Comparison of ENCODE assay signal across 23 mouse cellular contexts in the genomic region with DNA sequence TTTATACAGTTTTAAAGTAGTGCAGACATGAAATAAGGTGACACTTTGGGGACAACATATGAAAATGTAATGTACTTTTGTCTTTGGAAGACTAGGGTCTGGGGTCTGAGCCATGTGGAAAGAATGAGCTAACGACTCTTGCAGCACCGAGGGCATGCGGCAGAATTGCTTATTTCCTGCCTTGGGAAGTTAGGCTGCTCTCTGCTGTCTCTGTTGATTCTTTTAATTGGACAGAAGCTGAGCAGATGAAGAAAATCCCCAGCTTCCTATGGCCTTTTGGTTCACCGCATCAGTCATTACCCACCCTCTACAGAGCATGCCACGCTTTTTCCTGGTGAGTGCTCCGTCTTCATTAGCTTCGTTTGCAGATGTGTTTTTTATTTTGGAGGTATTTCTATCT. TPM values are rescaled to one million over a fixed set of nuclear protein-coding genes. Genes with fewer than 3 reads are reported as not detected.
A peak's percentile ranks its signal among the peaks of the same experiment; 100 is the strongest.
DNase-seq lines count a peak whose midpoint lies in the region; ATAC-seq and TF ChIP-seq lines count a peak whose summit lies in the region.
"Had no signal": no experiment of that assay in that cellular context is flagged by ENCODE, and none has a peak within 500 bp of the region (broad histone marks: within the 10 kb centered on the region; RNA-seq: fewer than 3 reads in every experiment).

No protein-coding gene starts in this region.

- no peaks in the 10 kb centered on the region for H3K27me3 ChIP-seq in kidney, embryonic 16.5 days (ENCODE audit: insufficient read depth, low read length)
- no peaks in the 10 kb centered on the region for H3K27me3 ChIP-seq in kidney, adult 2 months (replicated peaks; ENCODE audit: control insufficient read depth, insufficient read depth, low read length)
- H3K27me3 ChIP-seq in embryonic facial prominence, embryonic 10.5 days (replicated peaks; ENCODE audit: low read depth, poor library complexity, severe bottlenecking): no peaks in the 10 kb centered on the region
- no peaks in the 10 kb centered on the region for H3K27me3 ChIP-seq in embryonic facial prominence, embryonic 14.5 days (replicated peaks; ENCODE audit: control insufficient read depth, insufficient read depth, low read length)
- H3K27me3 ChIP-seq: liver, embryonic 15.5 days; neural tube, embryonic 12.5 days had no signal

- H3K27ac ChIP-seq in gastrocnemius, adult 2 months: peak overlapping the region; percentile 66; the same call in 1 of the 2 replicates
- peak overlapping the region; percentile 48; the same call in 1 of the 2 replicates for H3K27ac ChIP-seq in kidney, embryonic 16.5 days (ENCODE audit: low read length)
- H3K27ac ChIP-seq in kidney, adult 2 months (ENCODE audit: insufficient read depth, low read depth, low read length): no peak overlapping the region
- H3K27ac ChIP-seq in embryonic facial prominence, embryonic 10.5 days (replicated peaks): peak overlapping the region; percentile 62; the same call in 1 of the 2 replicates
- peak overlapping the region; percentile 44; the same call in 1 of the 2 replicates for H3K27ac ChIP-seq in embryonic facial prominence, embryonic 14.5 days (replicated peaks; ENCODE audit: low read depth, low read length)
- H3K27ac ChIP-seq: heart, adult 2 months; hindbrain, embryonic 14.5 days; liver, embryonic 15.5 days; macrophage; neural tube, embryonic 12.5 days had no signal

- no peak for DNase-seq in gastrocnemius, adult 2 months
- no peak for DNase-seq in gastrocnemius, postnatal 4 days (ENCODE audit: low spot score in 2 of 2)
- DNase-seq in kidney, adult 2 months: no peak
- DNase-seq in embryonic facial prominence, embryonic 10.5 days (ENCODE audit: low spot score): peak; percentile 45
- DNase-seq in embryonic facial prominence, embryonic 14.5 days (ENCODE audit: low spot score): no peak
- no peak for DNase-seq in B cell, adult 2 months
- DNase-seq in layer of hippocampus, adult 9-10 months (ENCODE audit: low spot score): no peak
- DNase-seq: adrenal gland, adult 8-10 months; cerebellum, adult 9-11 months; gastrocnemius, postnatal 10 days; heart, adult 2 months; heart, postnatal 10 days; kidney, adult 18-20 months; kidney, postnatal 36 days; layer of hippocampus, adult 9-11 months; thymus, adult 18-20 months; thymus, postnatal 4 days had no signal

- TF ChIP-seq POLR2A in kidney, adult 2 months (IDR thresholded peaks at IDR 0.05; ENCODE audit: low read depth, low read length): no peak

- H3K9ac ChIP-seq in kidney, embryonic 16.5 days (replicated peaks; ENCODE audit: low read length): 0 out of 2 replicates have a peak overlapping the region, but pooled peaks have one; percentile 9
- H3K9ac ChIP-seq in embryonic facial prominence, embryonic 14.5 days (ENCODE audit: low read depth, low read length): no peak overlapping the region
- H3K9ac ChIP-seq: hindbrain, embryonic 14.5 days; liver, embryonic 15.5 days; neural tube, embryonic 12.5 days had no signal

- no peaks in the 10 kb centered on the region for H3K36me3 ChIP-seq in kidney, embryonic 16.5 days (ENCODE audit: insufficient read depth, low read length)
- no peaks in the 10 kb centered on the region for H3K36me3 ChIP-seq in kidney, adult 2 months (ENCODE audit: control insufficient read depth, insufficient read depth, low read length)
- peaks cover 3% of the 10 kb centered on the region; the same call in 1 of the 2 replicates for H3K36me3 ChIP-seq in embryonic facial prominence, embryonic 10.5 days (replicated peaks)
- H3K36me3 ChIP-seq in embryonic facial prominence, embryonic 14.5 days (ENCODE audit: control insufficient read depth, insufficient read depth, low read length): no peaks in the 10 kb centered on the region
- H3K36me3 ChIP-seq: liver, embryonic 15.5 days; neural tube, embryonic 12.5 days had no signal

- TF ChIP-seq CTCF in gastrocnemius, adult 2 months (IDR thresholded peaks at IDR 0.05): no peak
- TF ChIP-seq CTCF in kidney, adult 2 months (conservative IDR thresholded peaks at IDR 0.05; ENCODE audit: insufficient read depth, insufficient read length, low read depth, low read length): no peak

- no peak overlapping the region for H3K4me3 ChIP-seq in gastrocnemius, adult 2 months
- H3K4me3 ChIP-seq in kidney, embryonic 16.5 days (ENCODE audit: low read length): no peak overlapping the region
- no peak overlapping the region for H3K4me3 ChIP-seq in kidney, adult 2 months (ENCODE audit: insufficient read depth, low read depth, low read length)
- H3K4me3 ChIP-seq in embryonic facial prominence, embryonic 10.5 days: no peak overlapping the region
- no peak overlapping the region for H3K4me3 ChIP-seq in embryonic facial prominence, embryonic 14.5 days (ENCODE audit: low read depth, low read length)
- H3K4me3 ChIP-seq: heart, adult 2 months; liver, embryonic 15.5 days; neural tube, embryonic 12.5 days had no signal

- 69% methylated on average over 7 of the region's 7 CpGs for WGBS in kidney, embryonic 16.5 days
- 77% methylated on average over 7 of the region's 7 CpGs for WGBS in kidney, adult 2 months
- 40% methylated on average over 7 of the region's 7 CpGs for WGBS in embryonic facial prominence, embryonic 10.5 days
- WGBS in embryonic facial prominence, embryonic 14.5 days: 45% methylated on average over 7 of the region's 7 CpGs

- no peak overlapping the region for H3K4me2 ChIP-seq in kidney, embryonic 16.5 days (replicated peaks; ENCODE audit: low read depth, low read length)
- H3K4me2 ChIP-seq in embryonic facial prominence, embryonic 14.5 days (ENCODE audit: low read depth, low read length): no peak overlapping the region
- H3K4me2 ChIP-seq: hindbrain, embryonic 14.5 days; liver, embryonic 15.5 days; midbrain, embryonic 11.5 days; neural tube, embryonic 12.5 days had no signal

- H3K4me1 ChIP-seq in kidney, embryonic 16.5 days (ENCODE audit: insufficient read depth, low read length): peaks cover 88% of the 10 kb centered on the region
- H3K4me1 ChIP-seq in kidney, adult 2 months (ENCODE audit: control insufficient read depth, insufficient read depth, low read length): peaks cover 27% of the 10 kb centered on the region; the same call in 1 of the 2 replicates
- H3K4me1 ChIP-seq in embryonic facial prominence, embryonic 10.5 days: peaks cover 89% of the 10 kb centered on the region
- peaks cover 71% of the 10 kb centered on the region for H3K4me1 ChIP-seq in embryonic facial prominence, embryonic 14.5 days (ENCODE audit: control insufficient read depth, insufficient read depth, low read length)

- intact Hi-C loops in gastrocnemius, adult 2 months (cut with DNase I): no loop called here

- ATAC-seq in kidney, embryonic 16.5 days (ENCODE audit: low FRiP score, low TSS enrichment): no peak
- ATAC-seq in embryonic facial prominence, embryonic 14.5 days (ENCODE audit: low read depth): no peak

- H3K9me3 ChIP-seq in kidney, embryonic 16.5 days (ENCODE audit: low read length): no peaks in the 10 kb centered on the region
- H3K9me3 ChIP-seq in embryonic facial prominence, embryonic 10.5 days: no peaks in the 10 kb centered on the region
- H3K9me3 ChIP-seq in embryonic facial prominence, embryonic 14.5 days (ENCODE audit: control insufficient read depth, low read length): no peaks in the 10 kb centered on the region
- H3K9me3 ChIP-seq: liver, embryonic 15.5 days; neural tube, embryonic 12.5 days had no signal

RNA-seq across cellular contexts. Expression of gene Notch2, which starts 23.8 kb away (rescaled TPM):
- total RNA-seq in gastrocnemius, adult 2 months (2021): 10 to 100 TPM in 1 of 2 experiments, 1 to 10 TPM in 1; 8.7 to 10.3 TPM
- 10 to 100 TPM; 63.4 to 63.7 TPM for total RNA-seq in gastrocnemius, postnatal 4 days (2021)
- 31.1 and 33.8 TPM in 2 replicates for polyA plus RNA-seq in kidney, embryonic 16.5 days (2015; fragmentation: Nextera tagmentation; extraction: Ambion mirVana)
- polyA plus RNA-seq in kidney, adult 2 months (2012; rRNA removed): 16.3 and 20.0 TPM in 2 replicates
- 22.0 and 23.2 TPM in 2 replicates for polyA plus RNA-seq in embryonic facial prominence, embryonic 10.5 days (2016; fragmentation: Nextera tagmentation; extraction: Ambion mirVana)
- 35.6 and 39.3 TPM in 2 replicates for polyA plus RNA-seq in embryonic facial prominence, embryonic 14.5 days (2014; fragmentation: Nextera tagmentation; extraction: Ambion mirVana)
